Mouse (Mus musculus): Measurements from ENCODE around the gene Ccdc12. TPM values are rescaled to one million over a fixed set of nuclear protein-coding genes. Genes with fewer than 3 reads are reported as not detected.

The Ccdc12 gene
- total and polyA plus RNA-seq, 3 experiments: 85.2 to 104 (median 97.8) TPM

DNA sequence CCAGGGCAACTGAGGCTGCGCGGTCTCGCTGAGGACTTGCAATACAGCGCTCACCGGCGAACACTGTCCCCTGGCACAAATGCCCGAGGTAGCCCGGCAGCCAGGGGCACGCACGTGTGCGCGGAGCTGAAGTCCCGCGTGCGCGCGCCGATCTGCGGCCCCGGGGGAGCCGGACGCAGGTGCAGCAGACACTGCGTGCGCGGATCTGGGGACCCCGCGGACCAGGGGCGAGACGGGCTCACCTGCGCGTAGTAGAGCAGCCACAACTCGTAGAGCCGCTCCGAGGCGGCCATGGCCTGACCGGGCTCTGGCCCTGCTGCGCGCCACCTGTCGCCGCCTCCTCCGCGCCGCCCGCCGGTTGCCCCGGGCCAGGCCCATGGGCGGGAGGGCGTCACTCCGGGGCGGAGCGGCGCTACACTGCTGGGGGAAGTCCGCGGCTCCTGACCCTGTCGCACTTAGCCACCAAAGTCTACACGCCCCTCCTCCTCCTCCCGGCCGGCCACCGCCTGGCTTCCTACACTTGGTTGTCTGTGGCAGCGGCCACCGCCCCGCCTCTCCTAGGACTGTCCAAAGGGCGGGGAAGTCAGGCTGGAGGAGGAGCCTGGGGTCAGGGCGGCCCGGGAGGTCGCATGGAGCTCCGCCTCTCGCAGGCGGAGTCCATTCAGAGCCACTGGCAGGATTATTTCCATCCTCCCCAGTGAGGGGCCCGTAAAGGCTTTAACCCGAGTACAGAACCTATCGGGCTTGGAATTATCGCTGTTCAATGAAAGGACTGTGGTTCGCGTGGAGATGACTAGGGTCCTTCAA, 2.4 kb upstream of the Ccdc12 start, which contains the start of gene Nbeal2:
Gene Nbeal2, minus strand, starts transcription at position 507 of the 807 bp plus-strand sequence.
- Histone ChIP-seq H3K27me3 (replicated peaks) (no peaks in the 10 kb centered on the region), H3K79me2 (replicated peaks; ENCODE audit: control insufficient read depth, extremely low read depth, insufficient read depth, poor library complexity, severe bottlenecking) (peaks cover 7% of the 10 kb centered on the region), H3K4me1 (ENCODE audit: control insufficient read depth in 1 of 2, insufficient read depth in 2 of 2) (peaks cover 16 to 59% of the 10 kb centered on the region in 2 experiments), H3K4me3 (replicated peaks in 1 of 3; ENCODE audit: low read depth in 2 of 3, low read length in 2 of 3, poor library complexity in 1 of 3) (peak within 1 kb of the TSS; percentile 73 to 88 (median 79)), H3K9me3 (replicated peaks; ENCODE audit: low read length) (no peaks in the 10 kb centered on the region), H3K36me3 (replicated peaks in 1 of 2; ENCODE audit: control insufficient read depth in 1 of 2, insufficient read depth in 1 of 2, low read length in 1 of 2) (peaks cover 0 to 13% of the 10 kb centered on the region in 2 experiments), H3K9ac (ENCODE audit: insufficient read depth, low read depth) (peak within 1 kb of the TSS; percentile 58), H3K27ac (ENCODE audit: insufficient read depth, low read depth) (0 out of 2 replicates have a peak within 1 kb of the TSS, but pooled peaks have one; percentile 13), H3K4me2 (ENCODE audit: insufficient read depth, low read depth, poor library complexity, severe bottlenecking) (peak within 1 kb of the TSS; percentile 69)
- dilution Hi-C loops (cut with MboI; ENCODE audit: extremely low pct_ligation_motif_present, extremely low pct_unique_long_range_greater_than_20kb, low sequenced_read_pairs): no loop called here
- DNase-seq (ENCODE audit: extremely low read depth): peak; percentile 96
- in situ Hi-C loops (cut with MboI; ENCODE audit: low pct_ligation_motif_present, low pct_unique_long_range_greater_than_20kb, low sequenced_read_pairs): no loop called here
- TF ChIP-seq MXI1 (IDR thresholded peaks at IDR 0.05; ENCODE audit: low read depth, low read length): peak; percentile 80
- 0 out of 2 replicates have a peak, but pooled peaks have one; percentile 50 for TF ChIP-seq MYC (IDR thresholded peaks at IDR 0.05; ENCODE audit: low read depth, low read length)
- TF ChIP-seq POLR2A (IDR thresholded peaks at IDR 0.05; ENCODE audit: low read depth, low read length): peak; percentile 66
- TF ChIP-seq TCF12 (IDR thresholded peaks at IDR 0.05; ENCODE audit: low read depth, low read length): peak; percentile 70
- peak; percentile 60; the same call in 1 of the 2 replicates for TF ChIP-seq ZKSCAN1 (IDR thresholded peaks at IDR 0.05; ENCODE audit: borderline replicate concordance, low read depth, low read length)
- no peak for TF ChIP-seq KAT2A (IDR thresholded peaks at IDR 0.05; ENCODE audit: insufficient replicate concordance, low read length)
- TF ChIP-seq IRF4 (IDR thresholded peaks at IDR 0.05; ENCODE audit: low read depth, low read length): peak; percentile 56; the same call in 1 of the 2 replicates
- no peak for TF ChIP-seq USF1 (IDR thresholded peaks at IDR 0.05; ENCODE audit: low read depth, low read length)
- no peak for TF ChIP-seq PAX5 (IDR thresholded peaks at IDR 0.05; ENCODE audit: low read length)
- TF ChIP-seq ZNF384 (IDR thresholded peaks at IDR 0.05; ENCODE audit: low read depth, low read length): no peak
- TF ChIP-seq JUND (conservative IDR thresholded peaks at IDR 0.05; ENCODE audit: low read depth, low read length): no peak
- TF ChIP-seq HCFC1 (IDR thresholded peaks at IDR 0.05; ENCODE audit: low read depth, low read length): no peak
- TF ChIP-seq POLR2AphosphoS2 (IDR thresholded peaks at IDR 0.05; ENCODE audit: low read depth, low read length): no peak
- TF ChIP-seq BHLHE40 (IDR thresholded peaks at IDR 0.05; ENCODE audit: low read depth, low read length): peak; percentile 63
- TF ChIP-seq ZC3H11A (IDR thresholded peaks at IDR 0.05; ENCODE audit: low read depth, low read length): no peak
- TF ChIP-seq GABPA (IDR thresholded peaks at IDR 0.05; ENCODE audit: insufficient replicate concordance, low read depth, low read length): no peak
- TF ChIP-seq ETS1 (conservative IDR thresholded peaks at IDR 0.05; ENCODE audit: low read depth, low read length): no peak
- TF ChIP-seq UBTF (IDR thresholded peaks at IDR 0.05; ENCODE audit: low read depth, low read length): peak; percentile 84; the same call in 1 of the 2 replicates
- TF ChIP-seq SMC3 (IDR thresholded peaks at IDR 0.05; ENCODE audit: low read depth, low read length): no peak; the same call in none of the 2 replicates
- TF ChIP-seq CHD2 (IDR thresholded peaks at IDR 0.05; ENCODE audit: low read length): no peak
- TF ChIP-seq MAZ (IDR thresholded peaks at IDR 0.05; ENCODE audit: low read depth, low read length): peak; percentile 22; the same call in 1 of the 2 replicates
- TF ChIP-seq NELFE (IDR thresholded peaks at IDR 0.05; ENCODE audit: low read depth, low read length): no peak; the same call in 1 of the 2 replicates
- TF ChIP-seq CHD1 (IDR thresholded peaks at IDR 0.05; ENCODE audit: low read depth, low read length): no peak
- no peak for TF ChIP-seq E2F4 (IDR thresholded peaks at IDR 0.05; ENCODE audit: insufficient replicate concordance, low read depth, low read length)
- no peak for TF ChIP-seq RCOR1 (conservative IDR thresholded peaks at IDR 0.05; ENCODE audit: low read depth, low read length)
- TF ChIP-seq JUN (IDR thresholded peaks at IDR 0.05; ENCODE audit: insufficient read depth, low read depth, low read length): no peak
- no peak; the same call in 1 of the 2 replicates for TF ChIP-seq MEF2A (IDR thresholded peaks at IDR 0.05; ENCODE audit: borderline replicate concordance, low read depth, low read length)
- TF ChIP-seq ELF1 (IDR thresholded peaks at IDR 0.05; ENCODE audit: low read depth, low read length): peak; percentile 52; the same call in 1 of the 2 replicates
- peak; percentile 48 for TF ChIP-seq ZMIZ1 (IDR thresholded peaks at IDR 0.05; ENCODE audit: low read depth, low read length)
- TF ChIP-seq TBP (conservative IDR thresholded peaks at IDR 0.05; ENCODE audit: low read depth, low read length): no peak
- TF ChIP-seq CTCF (conservative IDR thresholded peaks at IDR 0.05 in 1 of 2, IDR thresholded peaks at IDR 0.05 in 1 of 2; ENCODE audit: low read depth in 2 of 2, low read length in 2 of 2): no peak
- 0 out of 2 replicates have a peak, but pooled peaks have one; percentile 47 for TF ChIP-seq SIN3A (IDR thresholded peaks at IDR 0.05; ENCODE audit: low read length)
- TF ChIP-seq MAX (IDR thresholded peaks at IDR 0.05; ENCODE audit: low read length): peak; percentile 74; the same call in 1 of the 2 replicates
- no peak; the same call in 1 of the 2 replicates for TF ChIP-seq RAD21 (IDR thresholded peaks at IDR 0.05; ENCODE audit: low read depth, low read length)
- TF ChIP-seq MAFK (IDR thresholded peaks at IDR 0.05; ENCODE audit: insufficient replicate concordance, low read length): no peak
- peak; percentile 62; the same call in 1 of the 2 replicates for TF ChIP-seq NRF1 (IDR thresholded peaks at IDR 0.05; ENCODE audit: low read depth, low read length)
- TF ChIP-seq USF2 (conservative IDR thresholded peaks at IDR 0.05; ENCODE audit: low read depth, low read length): no peak
- TF ChIP-seq EP300 (IDR thresholded peaks at IDR 0.05; ENCODE audit: low read length): no peak

Measured in CH12.LX (cell line).